Mouse (Mus musculus) cerebellum, adult 2 months (tissue): Measurements from ENCODE around the gene Igsf11.

Source experiments
- CTCF ChIP-seq: fragments of 200-500 bp; IDR thresholded peaks from 2 replicates; pipeline ENCODE4 v1.5.1; 2011; ENCODE audit warnings: low read depth, mild to moderate bottlenecking, control low read depth, low read length, moderate library complexity, borderline replicate concordance; ENCODE audit not compliant: insufficient read depth
- POLR2A ChIP-seq: fragments of 200-500 bp; IDR thresholded peaks from 2 replicates; pipeline ENCODE4 v1.6.1; 2011; ENCODE audit warnings: low read length, control low read depth, borderline replicate concordance; ENCODE audit not compliant: insufficient read depth

GRCm38 (mm10) chr16:38945111-38945510 lies 52.6 kb downstream of the Igsf11 start:
- TF ChIP-seq CTCF, result no peak
- TF ChIP-seq POLR2A, result no peak
